Mouse (Mus musculus): ENCODE measurements around the gene Gm37240.

DNA sequence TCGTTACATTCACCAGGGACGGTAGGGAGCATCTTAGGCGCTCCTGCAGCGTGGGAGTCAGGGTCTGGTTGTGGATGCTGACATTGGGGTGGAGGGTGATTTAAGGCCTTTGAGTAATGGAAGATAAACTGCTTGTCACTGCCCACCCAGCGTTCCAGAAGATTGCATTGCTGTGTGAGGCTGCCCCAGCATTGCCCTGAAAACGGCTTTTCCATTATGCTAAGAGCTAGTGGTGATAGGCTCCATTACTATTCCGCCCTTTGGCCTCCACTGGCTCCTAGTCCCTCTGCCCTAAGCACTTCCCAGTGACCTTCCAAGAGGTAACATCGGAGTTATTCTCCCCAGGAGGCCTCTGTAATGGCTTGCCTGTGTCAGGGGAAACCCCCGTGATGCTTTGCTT, 683.7 kb downstream of the Gm37240 start:
- no peak for TF ChIP-seq CTCF (IDR thresholded peaks at IDR 0.05; ENCODE audit: borderline replicate concordance, insufficient read depth, low read depth, low read length)
- no peak for TF ChIP-seq POLR2A (IDR thresholded peaks at IDR 0.05; ENCODE audit: borderline replicate concordance, insufficient read depth, low read length)
